Mouse (Mus musculus) MEL (cell line): ENCODE results near the gene Letmd1. TPM values are rescaled to one million over a fixed set of nuclear protein-coding genes. Genes with fewer than 3 reads are reported as not detected.

ENCODE experiments used
- DNase-seq: peaks from one replicate; pipeline ENCODE4 v3.0.0; 2011; ENCODE audit warnings: low read depth, low spot score
- H3K27ac ChIP-seq: 2 replicates; pipeline ENCODE4 v1.5.1; 2012; ENCODE audit warnings: low read depth, mild to moderate bottlenecking, control low read depth, low read length, moderate library complexity; ENCODE audit not compliant: control insufficient read depth
- H3K27me3 ChIP-seq, 2 experiments: fragments of 150-350 bp in 1 of 2; sonication (generic) in 1 of 2; 2 replicates each; pipeline ENCODE4 v1.6.1; 2012; ENCODE audit warnings: low read length in 2 of 2, mild to moderate bottlenecking in 2 of 2, improper control_type of control experiment in 1 of 2, moderate library complexity in 1 of 2; ENCODE audit not compliant: insufficient read depth in 2 of 2, control insufficient read depth in 1 of 2
- H3K36me3 ChIP-seq, 2 experiments: 2 replicates each; pipeline ENCODE4 v1.6.1; 2012 to 2014; ENCODE audit warnings: low read length in 2 of 2, improper control_type of control experiment in 1 of 2, inconsistent platforms in 1 of 2, mild to moderate bottlenecking in 1 of 2; ENCODE audit not compliant: insufficient read depth in 2 of 2, control insufficient read depth in 1 of 2
- H3K4me1 ChIP-seq, 2 experiments: fragments of 150-350 bp in 1 of 2; sonication (generic) in 1 of 2; 2 replicates each; pipeline ENCODE4 v1.6.1; 2012; ENCODE audit warnings: low read length in 2 of 2, improper control_type of control experiment in 1 of 2, mild to moderate bottlenecking in 1 of 2; ENCODE audit not compliant: insufficient read depth in 2 of 2, control insufficient read depth in 1 of 2
- H3K4me3 ChIP-seq, 2 experiments: fragments of 150-350 bp in 1 of 2; sonication (generic) in 1 of 2; 2 replicates each; pipeline ENCODE4 v1.5.1; 2012; ENCODE audit warnings: low read depth in 2 of 2, low read length in 2 of 2, mild to moderate bottlenecking in 2 of 2, moderate library complexity in 2 of 2, control low read depth in 1 of 2, improper control_type of control experiment in 1 of 2; ENCODE audit not compliant: control insufficient read depth in 1 of 2, insufficient read depth in 1 of 2
- H3K79me2 ChIP-seq: 2 replicates; pipeline ENCODE4 v1.6.1; 2012; ENCODE audit warnings: mild to moderate bottlenecking, low read length, moderate library complexity; ENCODE audit not compliant: control insufficient read depth, poor library complexity, insufficient read depth
- H3K9ac ChIP-seq: 2 replicates; pipeline ENCODE4 v1.6.1; 2012; ENCODE audit warnings: low read depth, mild to moderate bottlenecking, control low read depth, low read length, moderate library complexity; ENCODE audit not compliant: control insufficient read depth, poor library complexity, severe bottlenecking
- H3K9me3 ChIP-seq: fragments of 150-350 bp; sonication (generic); replicated peaks from 2 replicates; pipeline ENCODE4 v1.6.1; 2012; ENCODE audit warnings: mild to moderate bottlenecking, low read length, improper control_type of control experiment, moderate library complexity; ENCODE audit not compliant: insufficient read depth
- BHLHE40 ChIP-seq: IDR thresholded peaks from 2 replicates; pipeline ENCODE4 v1.6.1; 2012; ENCODE audit warnings: low read depth, mild to moderate bottlenecking, inconsistent platforms, low read length, improper control_type of control experiment, borderline replicate concordance
- E2F4 ChIP-seq: IDR thresholded peaks from 2 replicates; pipeline ENCODE4 v1.6.1; 2011; ENCODE audit warnings: low read depth, low read length, improper control_type of control experiment, borderline replicate concordance
- ELF1 ChIP-seq: IDR thresholded peaks from 2 replicates; pipeline ENCODE4 v1.6.1; 2014; ENCODE audit warnings: low read depth, mild to moderate bottlenecking, inconsistent platforms, low read length, improper control_type of control experiment, moderate library complexity
- ETS1 ChIP-seq: IDR thresholded peaks from 2 replicates; pipeline ENCODE4 v1.6.1; 2012; ENCODE audit warnings: low read depth, mild to moderate bottlenecking, inconsistent platforms, low read length, improper control_type of control experiment, moderate library complexity
- GABPA ChIP-seq: IDR thresholded peaks from 2 replicates; pipeline ENCODE4 v1.6.1; 2012; ENCODE audit warnings: low read depth, mild to moderate bottlenecking, inconsistent platforms, low read length, improper control_type of control experiment, moderate library complexity
- GATA1 ChIP-seq: IDR thresholded peaks from 2 replicates; pipeline ENCODE4 v1.6.1; 2011; ENCODE audit warnings: low read depth, low read length, improper control_type of control experiment
- KAT2A ChIP-seq: conservative IDR thresholded peaks from 2 replicates; pipeline ENCODE4 v1.6.1; 2012; ENCODE audit warnings: low read depth, low read length, improper control_type of control experiment, inconsistent platforms
- MAFK ChIP-seq: IDR thresholded peaks from 2 replicates; pipeline ENCODE4 v1.6.1; 2011; ENCODE audit warnings: low read depth, mild to moderate bottlenecking, low read length, improper control_type of control experiment, borderline replicate concordance
- MAZ ChIP-seq: IDR thresholded peaks from 2 replicates; pipeline ENCODE4 v1.6.1; 2012; ENCODE audit warnings: low read depth, mild to moderate bottlenecking, inconsistent platforms, low read length, improper control_type of control experiment
- MXI1 ChIP-seq: IDR thresholded peaks from 2 replicates; pipeline ENCODE4 v1.6.1; 2011; ENCODE audit warnings: mild to moderate bottlenecking, low read depth, low read length, improper control_type of control experiment
- MYB ChIP-seq: IDR thresholded peaks from 2 replicates; pipeline ENCODE4 v1.6.1; 2011; ENCODE audit warnings: mild to moderate bottlenecking, low read depth, low read length, improper control_type of control experiment
- NELFE ChIP-seq: IDR thresholded peaks from 2 replicates; pipeline ENCODE4 v1.6.1; 2011; ENCODE audit warnings: low read depth, low read length, improper control_type of control experiment
- POLR2AphosphoS2 ChIP-seq: IDR thresholded peaks from 2 replicates; pipeline ENCODE4 v1.6.1; 2011; ENCODE audit warnings: low read length, improper control_type of control experiment
- RAD21 ChIP-seq: IDR thresholded peaks from 2 replicates; pipeline ENCODE4 v1.6.1; 2011; ENCODE audit warnings: mild to moderate bottlenecking, low read depth, low read length, improper control_type of control experiment
- RCOR1 ChIP-seq: IDR thresholded peaks from 2 replicates; pipeline ENCODE4 v1.6.1; 2012; ENCODE audit warnings: low read depth, mild to moderate bottlenecking, inconsistent platforms, low read length, improper control_type of control experiment
- SIN3A ChIP-seq: IDR thresholded peaks from 2 replicates; pipeline ENCODE4 v1.6.1; 2012; ENCODE audit warnings: low read length, improper control_type of control experiment, inconsistent platforms
- TAL1 ChIP-seq: IDR thresholded peaks from 2 replicates; pipeline ENCODE4 v1.6.1; 2012; ENCODE audit warnings: mild to moderate bottlenecking, inconsistent platforms, low read length, moderate library complexity, mixed read lengths
- TCF12 ChIP-seq: IDR thresholded peaks from 2 replicates; pipeline ENCODE4 v1.6.1; 2014; ENCODE audit warnings: low read depth, mild to moderate bottlenecking, inconsistent platforms, low read length, improper control_type of control experiment, moderate library complexity
- UBTF ChIP-seq: IDR thresholded peaks from 2 replicates; pipeline ENCODE4 v1.6.1; 2012; ENCODE audit warnings: low read depth, mild to moderate bottlenecking, inconsistent platforms, low read length, improper control_type of control experiment, moderate library complexity, borderline replicate concordance; ENCODE audit not compliant: insufficient read depth
- USF1 ChIP-seq: IDR thresholded peaks from 2 replicates; pipeline ENCODE4 v1.6.1; 2014; ENCODE audit warnings: low read depth, mild to moderate bottlenecking, inconsistent platforms, low read length, improper control_type of control experiment, moderate library complexity
- USF2 ChIP-seq, 2 experiments: IDR thresholded peaks; 2 replicates each; pipeline ENCODE4 v1.6.1; 2011 to 2012; ENCODE audit warnings: improper control_type of control experiment in 2 of 2, low read length in 2 of 2, borderline replicate concordance in 1 of 2, inconsistent platforms in 1 of 2, low read depth in 1 of 2, mild to moderate bottlenecking in 1 of 2; ENCODE audit not compliant: insufficient read depth in 1 of 2
- ZC3H11A ChIP-seq: IDR thresholded peaks from 2 replicates; pipeline ENCODE4 v1.6.1; 2012; ENCODE audit warnings: low read depth, mild to moderate bottlenecking, inconsistent platforms, low read length, improper control_type of control experiment
- ZKSCAN1 ChIP-seq: IDR thresholded peaks from 2 replicates; pipeline ENCODE4 v1.6.1; 2012; ENCODE audit warnings: low read depth, mild to moderate bottlenecking, inconsistent platforms, low read length, improper control_type of control experiment, moderate library complexity
- ZMIZ1 ChIP-seq: IDR thresholded peaks from 2 replicates; pipeline ENCODE4 v1.6.1; 2012; ENCODE audit warnings: low read depth, mild to moderate bottlenecking, inconsistent platforms, low read length, improper control_type of control experiment, moderate library complexity
- polyA plus RNA-seq, 2 experiments: library from polyadenylated mRNA; stranded (reverse) in 1 of 2; unstranded in 1 of 2; fragments of >175 nt in 1 of 2; fragments of >200 nt in 1 of 2; gene quantifications; 2 replicates each; pipeline versions ENCODE4 v1.2.1 to v1.2.4; 2012; ENCODE audit warnings: low replicate concordance in 2 of 2, low read depth in 1 of 2; ENCODE audit not compliant: insufficient read length in 2 of 2, insufficient read depth in 1 of 2, missing spikeins in 1 of 2
- total RNA-seq: library from RNA; depleted of rRNA; stranded (reverse); fragments of 300-350 nt; gene quantifications from 2 replicates; pipeline ENCODE4 v1.2.3, GENCODE M21; 2012

Gene Letmd1
- total and polyA plus RNA-seq, 3 experiments, result 38.8 to 277 (median 64.3) TPM

DNA sequence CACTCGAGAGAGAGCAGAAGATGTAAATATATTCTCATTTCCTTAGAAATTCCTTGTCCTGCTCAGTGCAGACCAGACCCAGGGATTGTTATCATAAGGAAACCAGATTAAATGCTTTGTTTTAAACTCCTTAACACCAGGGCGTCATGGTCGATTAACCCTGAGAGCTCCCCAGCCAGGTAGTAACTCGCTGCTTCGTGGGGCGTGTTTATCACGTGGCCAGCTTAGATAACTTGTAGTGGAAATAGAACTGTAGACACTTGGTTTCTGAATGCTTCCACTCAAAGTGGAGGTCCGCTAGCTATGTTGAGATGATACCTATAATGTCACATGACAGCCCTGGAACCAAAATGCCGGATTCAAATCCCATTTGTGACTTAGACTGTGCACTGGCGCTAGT is 1.2 kb downstream of the Letmd1 start:
- peaks cover 19% of the 10 kb centered on the region for H3K79me2 ChIP-seq
- H3K4me3 ChIP-seq, result peak overlapping the region; percentile 89
- H3K27ac ChIP-seq, result no peak overlapping the region
- H3K27me3 ChIP-seq, result no peaks in the 10 kb centered on the region
- H3K4me1 ChIP-seq, result peaks cover 0 to 10% of the 10 kb centered on the region in 2 experiments; a peak in 2 of 4 replicates
- no peaks in the 10 kb centered on the region for H3K9me3 ChIP-seq
- peak overlapping the region; percentile 97; the same call in 1 of the 2 replicates for H3K9ac ChIP-seq
- no peak for DNase-seq
- peaks cover 0 to 10% of the 10 kb centered on the region in 2 experiments; a peak in 3 of 4 replicates for H3K36me3 ChIP-seq
- TF ChIP-seq RAD21 (no peak), USF1 (peak; percentile 61)

DNA sequence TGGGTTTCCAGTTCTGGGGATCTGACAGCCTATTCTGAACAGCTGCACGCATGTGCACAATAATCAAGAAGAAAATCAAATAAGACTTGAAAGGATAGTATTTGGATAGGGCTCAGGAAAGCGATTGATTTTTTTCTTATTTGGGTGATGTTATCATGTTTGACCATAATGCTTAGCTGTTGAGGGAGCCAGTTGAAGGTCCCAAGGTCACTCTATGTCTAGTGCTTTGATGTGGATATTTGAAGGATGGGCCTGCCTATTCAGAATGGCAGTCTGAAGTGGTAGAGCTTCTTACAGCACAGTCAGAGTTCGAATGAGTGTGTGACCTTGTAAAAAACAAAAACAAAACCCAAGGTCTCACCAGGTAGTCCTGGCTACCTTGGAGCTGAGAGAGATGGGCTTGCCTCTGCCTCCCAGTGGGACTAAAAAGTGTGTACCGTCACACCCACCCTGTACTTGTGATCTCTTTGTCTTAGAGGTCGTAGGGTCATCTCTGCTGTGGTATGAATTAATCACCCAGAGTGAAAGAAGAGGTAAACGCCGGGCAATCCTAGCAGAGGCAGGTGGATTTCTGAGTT is 5.2 kb downstream of the Letmd1 start:
- TF ChIP-seq UBTF (no peak), ZC3H11A (no peak), BHLHE40 (no peak), MAZ (no peak), MXI1 (no peak), GABPA (no peak), KAT2A (no peak)
- DNase-seq, result no peak
- H3K4me1 ChIP-seq, result peaks cover 0 to 10% of the 10 kb centered on the region in 2 experiments; a peak in 2 of 4 replicates
- no peaks in the 10 kb centered on the region for H3K27me3 ChIP-seq
- no peak overlapping the region for H3K4me3 ChIP-seq
- H3K9me3 ChIP-seq, result no peaks in the 10 kb centered on the region
- H3K9ac ChIP-seq, result no peak overlapping the region
- no peak overlapping the region for H3K27ac ChIP-seq
- peaks cover 11% of the 10 kb centered on the region for H3K79me2 ChIP-seq
- H3K36me3 ChIP-seq, result peaks cover 4 to 10% of the 10 kb centered on the region in 2 experiments

DNA sequence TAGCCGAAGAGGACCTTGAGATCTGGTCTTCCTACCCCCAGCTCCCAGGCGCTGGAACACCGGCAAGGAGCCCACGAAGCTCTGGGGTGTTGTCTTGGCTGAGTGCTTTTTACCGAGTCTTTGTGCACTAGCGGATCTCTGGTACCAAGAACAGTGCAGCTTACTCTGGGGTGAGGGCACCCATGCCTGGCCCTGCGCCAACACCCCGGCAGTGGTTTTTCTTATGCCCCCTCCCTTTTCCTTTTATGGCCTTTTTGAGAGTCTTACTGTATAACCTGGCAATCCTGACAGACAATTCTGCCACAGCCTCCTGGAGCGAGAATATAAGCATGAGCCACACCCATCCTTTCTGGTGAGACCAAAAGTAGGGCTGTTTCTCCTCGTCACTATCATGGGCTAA is 9.5 kb downstream of the Letmd1 start:
- Histone ChIP-seq H3K36me3 (peaks cover 0 to 4% of the 10 kb centered on the region in 2 experiments; a peak in 1 of 4 replicates), H3K27me3 (no peaks in the 10 kb centered on the region), H3K79me2 (no peaks in the 10 kb centered on the region), H3K27ac (no peak overlapping the region), H3K4me1 (no peaks in the 10 kb centered on the region), H3K9ac (no peak overlapping the region), H3K4me3 (no peak overlapping the region), H3K9me3 (no peaks in the 10 kb centered on the region)
- DNase-seq, result no peak
- no peak for TF ChIP-seq MYB
- no peak for TF ChIP-seq TCF12
- no peak for TF ChIP-seq E2F4
- TF ChIP-seq USF1, result no peak
- TF ChIP-seq USF2 (IDR thresholded peaks at IDR 0.05; ENCODE audit: borderline replicate concordance in 1 of 2, insufficient read depth in 1 of 2, low read depth in 1 of 2, low read length in 2 of 2), result no peak
- no peak for TF ChIP-seq ELF1
- TF ChIP-seq ZMIZ1, result no peak
- no peak for TF ChIP-seq RAD21
- TF ChIP-seq SIN3A, result no peak
- no peak for TF ChIP-seq POLR2AphosphoS2
- no peak for TF ChIP-seq ZKSCAN1
- TF ChIP-seq TAL1, result no peak
- no peak for TF ChIP-seq ETS1
- TF ChIP-seq GATA1, result no peak
- no peak for TF ChIP-seq MAFK
- no peak for TF ChIP-seq NELFE
- TF ChIP-seq RCOR1, result no peak
